Mouse (Mus musculus): Measurements from ENCODE around the gene Rnf217.

GRCm38 (mm10) chr10:31447083-31447482 is 161.9 kb downstream of the Rnf217 start:
- TF ChIP-seq POLR2A (IDR thresholded peaks at IDR 0.05; ENCODE audit: control insufficient read depth, extremely low read depth, insufficient read depth, low read length, poor library complexity), result no peak
- no peak for TF ChIP-seq CTCF (IDR thresholded peaks at IDR 0.05; ENCODE audit: borderline replicate concordance, control insufficient read depth, extremely low read depth, insufficient read depth, low read length, poor library complexity)
